Mouse (Mus musculus) stomach, postnatal 0 days (tissue): ENCODE results near the gene Pecr. TPM values are rescaled to one million over a fixed set of nuclear protein-coding genes. Genes with fewer than 3 reads are reported as not detected.

Source experiments
- ATAC-seq: fragments of 200-750 bp; cut with Nextera tagmentation; 2 replicates; pipeline ENCODE4 v1.8.0; 2017; ENCODE audit not compliant: low FRiP score, low TSS enrichment
- DNase-seq: peaks from one replicate; pipeline ENCODE4 v3.0.0-alpha.2; 2016; ENCODE audit warnings: low spot score
- H3K27ac ChIP-seq: fragments of 300-500 bp; sonication (generic); replicated peaks from 2 replicates; pipeline ENCODE4 v1.5.1; 2014; ENCODE audit warnings: mild to moderate bottlenecking, control low read depth
- H3K27me3 ChIP-seq: fragments of 300-500 bp; sonication (generic); 2 replicates; pipeline ENCODE4 v1.6.1; 2014; ENCODE audit warnings: low read length; ENCODE audit not compliant: control insufficient read depth, insufficient read depth
- H3K36me3 ChIP-seq: fragments of 300-500 bp; sonication (generic); 2 replicates; pipeline ENCODE4 v1.6.1; 2014; ENCODE audit warnings: low read length, mixed read lengths; ENCODE audit not compliant: control insufficient read depth, insufficient read depth
- H3K4me1 ChIP-seq: fragments of 300-500 bp; sonication (generic); replicated peaks from 2 replicates; pipeline ENCODE4 v1.6.1; 2014; ENCODE audit warnings: antibody characterized with exemption; ENCODE audit not compliant: control insufficient read depth, insufficient read depth
- H3K4me2 ChIP-seq: fragments of 300-500 bp; sonication (generic); replicated peaks from 2 replicates; pipeline ENCODE4 v1.6.1; 2014; ENCODE audit warnings: low read depth, mild to moderate bottlenecking, control low read depth, moderate library complexity
- H3K4me3 ChIP-seq: fragments of 300-500 bp; sonication (generic); 2 replicates; pipeline ENCODE4 v1.5.1; 2014; ENCODE audit warnings: low read depth, low read length, control low read depth
- H3K9ac ChIP-seq: fragments of 300-500 bp; sonication (generic); 2 replicates; pipeline ENCODE4 v1.6.1; 2014; ENCODE audit warnings: mild to moderate bottlenecking, low read length, control low read depth, mixed read lengths
- H3K9me3 ChIP-seq: fragments of 300-500 bp; sonication (generic); 2 replicates; pipeline ENCODE4 v1.6.1; 2016; ENCODE audit warnings: low read length; ENCODE audit not compliant: control insufficient read depth
- CTCF ChIP-seq: IDR thresholded peaks from 2 replicates; pipeline ENCODE4 v1.5.1; 2016; ENCODE audit warnings: antibody characterized with exemption, low read depth, mild to moderate bottlenecking, moderate library complexity
- EP300 ChIP-seq: optimal IDR thresholded peaks from 2 replicates; pipeline ENCODE3; 2016; ENCODE audit warnings: antibody characterized with exemption
- WGBS: fragments of 180-500 bp; shearing (Covaris S2); extraction: QIAGEN DNeasy Blood & Tissue Kit; methylation state at CpG from one replicate; pipeline ENCODE4 v1.1.7; 2014; 5-methylcytosine and 5-hydroxymethylcytosine counted together
- polyA plus RNA-seq: library from polyadenylated mRNA; unstranded; fragments of >200 nt; fragmentation: Nextera tagmentation; extraction: Ambion mirVana; gene quantifications from 2 replicates; pipeline ENCODE4 v1.2.1, GENCODE M21; 2015

Gene Pecr
- polyA plus RNA-seq, 1 experiment from 2014 or later, result 44.8 TPM

- Histone ChIP-seq H3K4me2 (peak within 1 kb of the TSS; percentile 46), H3K9me3 (no peaks in the 10 kb centered on the region), H3K4me1 (no peaks in the 10 kb centered on the region), H3K27ac (peak within 1 kb of the TSS; percentile 35; the same call in 1 of the 2 replicates), H3K36me3 (peaks cover 2% of the 10 kb centered on the region; the same call in 1 of the 2 replicates), H3K9ac (peak within 1 kb of the TSS; percentile 62), H3K27me3 (no peaks in the 10 kb centered on the region), H3K4me3 (peak within 1 kb of the TSS; percentile 50)
- ATAC-seq, result peak; percentile 100
- DNase-seq, result peak; percentile 94
- peak; percentile 13 for TF ChIP-seq EP300
- no peak for TF ChIP-seq CTCF
- WGBS, result under 1% methylated on average over 21 of the region's 21 CpGs
These were observed 23.2 kb upstream of the Pecr start, which contains the start of gene Xrcc5 for GRCm38 (mm10) chr1:72307317-72307798. Xrcc5 (plus strand) TSS chr1:72307421.

- peak; percentile 74 for ATAC-seq
- WGBS, result 4% methylated on average over 11 of the region's 11 CpGs
These were observed 22.6 kb upstream of the Pecr start for GRCm38 (mm10) chr1:72306679-72307181.

GRCm38 (mm10) chr1:72306241-72306640, 22.1 kb upstream of the Pecr start:
- H3K27ac ChIP-seq, result no peak overlapping the region
- TF ChIP-seq CTCF (no peak), EP300 (no peak)
- DNase-seq (no peak), ATAC-seq (no peak)
- H3K27me3 ChIP-seq, result no peaks in the 10 kb centered on the region
- H3K36me3 ChIP-seq, result 0 out of 2 replicates have a peak, but pooled peaks cover 2% of the 10 kb centered on the region
- H3K9me3 ChIP-seq, result no peaks in the 10 kb centered on the region
- peak overlapping the region; percentile 46; the same call in 1 of the 2 replicates for H3K4me2 ChIP-seq
- no peaks in the 10 kb centered on the region for H3K4me1 ChIP-seq
- H3K9ac ChIP-seq, result no peak overlapping the region
- 72% methylated on average over 3 of the region's 3 CpGs for WGBS
- H3K4me3 ChIP-seq, result no peak overlapping the region

More at GRCm38 (mm10) chr1:72306679-72307181, 22.6 kb upstream of the Pecr start:
- H3K4me1 ChIP-seq, result no peaks in the 10 kb centered on the region
- H3K4me3 ChIP-seq, result peak overlapping the region; percentile 50
- H3K27me3 ChIP-seq, result no peaks in the 10 kb centered on the region
- H3K27ac ChIP-seq, result peak overlapping the region; percentile 35; the same call in 1 of the 2 replicates
- H3K36me3 ChIP-seq, result 0 out of 2 replicates have a peak, but pooled peaks cover 2% of the 10 kb centered on the region
- TF ChIP-seq CTCF, result peak; percentile 59
- no peak for TF ChIP-seq EP300
- H3K4me2 ChIP-seq, result peak overlapping the region; percentile 46
- H3K9me3 ChIP-seq, result no peaks in the 10 kb centered on the region
- no peak overlapping the region for H3K9ac ChIP-seq
- DNase-seq, result peak; percentile 46

GRCm38 (mm10) chr1:72301845-72302244, 17.7 kb upstream of the Pecr start:
- no peaks in the 10 kb centered on the region for H3K36me3 ChIP-seq
- H3K4me3 ChIP-seq, result no peak overlapping the region
- 78% methylated on average over 1 of the region's 1 CpGs for WGBS
- H3K4me2 ChIP-seq, result no peak overlapping the region
- no peaks in the 10 kb centered on the region for H3K4me1 ChIP-seq
- DNase-seq, result no peak
- no peaks in the 10 kb centered on the region for H3K27me3 ChIP-seq
- H3K9ac ChIP-seq, result no peak overlapping the region
- ATAC-seq, result no peak
- no peak overlapping the region for H3K27ac ChIP-seq
- no peak for TF ChIP-seq EP300
- TF ChIP-seq CTCF, result no peak
- no peaks in the 10 kb centered on the region for H3K9me3 ChIP-seq

- 65% methylated on average over 8 of the region's 8 CpGs for WGBS
- H3K36me3 ChIP-seq, result no peaks in the 10 kb centered on the region
- no peak for TF ChIP-seq EP300
- no peak for TF ChIP-seq CTCF
These were observed 11.6 kb upstream of the Pecr start for GRCm38 (mm10) chr1:72295746-72296145.

More at GRCm38 (mm10) chr1:72295746-72296145, 11.6 kb upstream of the Pecr start:
- no peak overlapping the region for H3K27ac ChIP-seq
- no peak for ATAC-seq
- H3K9me3 ChIP-seq, result no peaks in the 10 kb centered on the region
- no peaks in the 10 kb centered on the region for H3K27me3 ChIP-seq
- H3K9ac ChIP-seq, result no peak overlapping the region
- no peak for DNase-seq
- no peak overlapping the region for H3K4me2 ChIP-seq
- H3K4me1 ChIP-seq, result no peaks in the 10 kb centered on the region
- no peak overlapping the region for H3K4me3 ChIP-seq
